Mouse (Mus musculus): ENCODE measurements around the gene Syf2.

GRCm38 (mm10) chr4:134913413-134913812, 17.3 kb upstream of the Syf2 start:
- TF ChIP-seq CTCF (IDR thresholded peaks at IDR 0.05; ENCODE audit: low read depth) (peak; percentile 96), EP300 (IDR thresholded peaks at IDR 0.05; ENCODE audit: low read depth) (no peak)

Data from liver, postnatal 0 days (tissue).